Mouse (Mus musculus): ENCODE results near the gene Ccdc54. TPM values are rescaled to one million over a fixed set of nuclear protein-coding genes. Genes with fewer than 3 reads are reported as not detected.

Ccdc54 gene
- polyA plus RNA-seq, 1 experiment = not detected

- TF ChIP-seq POLR2A (IDR thresholded peaks at IDR 0.05; ENCODE audit: borderline replicate concordance, extremely low read depth, low read depth, low read length) = no peak
- TF ChIP-seq CTCF (IDR thresholded peaks at IDR 0.05; ENCODE audit: insufficient read depth, low read length) = no peak
- DNase-seq = no peak
- H3K4me3 ChIP-seq (replicated peaks; ENCODE audit: extremely low read depth, low read depth, low read length) = no peak overlapping the region
- no peaks in the 10 kb centered on the region for H3K4me1 ChIP-seq (ENCODE audit: control insufficient read depth, insufficient read depth, low read length)
- WGBS = 46% methylated on average over 7 of the region's 7 CpGs
Measured at GRCm38 (mm10) chr16:50551871-50552528, 39.0 kb downstream of the Ccdc54 start.

- no peak for TF ChIP-seq POLR2A (IDR thresholded peaks at IDR 0.05; ENCODE audit: borderline replicate concordance, extremely low read depth, low read depth, low read length)
- TF ChIP-seq CTCF (IDR thresholded peaks at IDR 0.05; ENCODE audit: insufficient read depth, low read length) = no peak
- H3K4me1 ChIP-seq (ENCODE audit: control insufficient read depth, insufficient read depth, low read length) = no peaks in the 10 kb centered on the region
- H3K4me3 ChIP-seq (replicated peaks; ENCODE audit: extremely low read depth, low read depth, low read length) = no peak overlapping the region
- 82% methylated on average over 5 of the region's 5 CpGs for WGBS
- no peak for DNase-seq
Measured at GRCm38 (mm10) chr16:50550927-50551326, 40.0 kb downstream of the Ccdc54 start.

GRCm38 (mm10) chr16:50542554-50543333 lies 48.2 kb downstream of the Ccdc54 start:
- no peaks in the 10 kb centered on the region for H3K4me1 ChIP-seq (ENCODE audit: control insufficient read depth, insufficient read depth, low read length)
- H3K4me3 ChIP-seq (replicated peaks; ENCODE audit: extremely low read depth, low read depth, low read length) = no peak overlapping the region
- DNase-seq = no peak
- 30% methylated on average over 5 of the region's 5 CpGs for WGBS
- no peak for TF ChIP-seq CTCF (IDR thresholded peaks at IDR 0.05; ENCODE audit: insufficient read depth, low read length)
- no peak for TF ChIP-seq POLR2A (IDR thresholded peaks at IDR 0.05; ENCODE audit: borderline replicate concordance, extremely low read depth, low read depth, low read length)

Other genes with a start within 250 kb of the Ccdc54 start
- 5.3 and 6.8 TPM in 2 replicates for gene Bbx, start 158.8 kb downstream of the Ccdc54 start, polyA plus RNA-seq (2012; rRNA removed)